Mouse (Mus musculus): ENCODE data around the gene Ttc8.

DNA sequence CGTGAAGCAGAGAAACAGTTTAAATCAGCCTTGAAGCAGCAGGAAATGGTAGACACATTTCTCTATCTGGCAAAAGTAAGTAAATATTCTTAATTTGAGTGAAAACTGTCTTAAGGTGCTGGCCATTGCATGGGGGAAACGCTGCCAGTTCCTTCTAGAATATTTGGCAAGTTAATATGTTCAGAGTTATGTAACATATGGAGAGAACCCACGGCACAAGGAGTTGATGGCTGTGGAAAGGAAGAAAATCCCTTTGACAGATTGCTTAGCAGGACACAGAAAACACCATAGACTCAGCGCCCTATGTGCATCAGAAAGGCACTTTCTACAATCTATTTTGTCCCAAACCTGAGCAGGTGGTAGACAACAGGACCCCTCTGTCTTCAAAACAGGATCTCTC lies 41.0 kb downstream of the Ttc8 start:
- TF ChIP-seq CTCF (conservative IDR thresholded peaks at IDR 0.05; ENCODE audit: insufficient read depth, insufficient read length, low read depth, low read length) = no peak
- TF ChIP-seq POLR2A (IDR thresholded peaks at IDR 0.05; ENCODE audit: low read depth, low read length) = no peak

Measured in kidney, adult 2 months (tissue).